Mouse (Mus musculus): ENCODE data around the gene Mia. TPM values are rescaled to one million over a fixed set of nuclear protein-coding genes. Genes with fewer than 3 reads are reported as not detected.
A peak's percentile ranks its signal among the peaks of the same experiment; 100 is the strongest.

Mia gene
- polyA plus RNA-seq, 1 experiment = not detected

GRCm38 (mm10) chr7:27218586-27218985, 37.6 kb upstream of the Mia start:
- Histone ChIP-seq H3K36me3 (replicated peaks; ENCODE audit: low read length) (peaks cover 57% of the 10 kb centered on the region), H3K4me1 (peaks cover 20% of the 10 kb centered on the region), H3K9me3 (no peaks in the 10 kb centered on the region), H3K27me3 (replicated peaks) (no peaks in the 10 kb centered on the region), H3K4me3 (replicated peaks) (no peak overlapping the region)
- TF ChIP-seq GATA1 (IDR thresholded peaks at IDR 0.05; ENCODE audit: borderline replicate concordance, low read length) (no peak), FLI1 (IDR thresholded peaks at IDR 0.05; ENCODE audit: low read length) (no peak)

- H3K27me3 ChIP-seq (replicated peaks) = no peaks in the 10 kb centered on the region
- no peak overlapping the region for H3K4me3 ChIP-seq (replicated peaks)
- H3K4me1 ChIP-seq = peaks cover 13% of the 10 kb centered on the region
- no peaks in the 10 kb centered on the region for H3K9me3 ChIP-seq
- H3K36me3 ChIP-seq (replicated peaks; ENCODE audit: low read length) = peaks cover 89% of the 10 kb centered on the region
- TF ChIP-seq GATA1 (IDR thresholded peaks at IDR 0.05; ENCODE audit: borderline replicate concordance, low read length) = no peak
- no peak for TF ChIP-seq FLI1 (IDR thresholded peaks at IDR 0.05; ENCODE audit: low read length)
These were observed 31.7 kb upstream of the Mia start for GRCm38 (mm10) chr7:27212626-27213025.

- no peaks in the 10 kb centered on the region for H3K27me3 ChIP-seq (replicated peaks)
- no peak for TF ChIP-seq GATA1 (IDR thresholded peaks at IDR 0.05; ENCODE audit: borderline replicate concordance, low read length)
- TF ChIP-seq FLI1 (IDR thresholded peaks at IDR 0.05; ENCODE audit: low read length) = no peak
- H3K9me3 ChIP-seq = no peaks in the 10 kb centered on the region
- no peak overlapping the region for H3K4me3 ChIP-seq (replicated peaks)
- H3K36me3 ChIP-seq (replicated peaks; ENCODE audit: low read length) = peaks cover 71% of the 10 kb centered on the region
- H3K4me1 ChIP-seq = peaks cover 14% of the 10 kb centered on the region
These were observed 22.9 kb upstream of the Mia start for GRCm38 (mm10) chr7:27203730-27204449.

GRCm38 (mm10) chr7:27198779-27199178, 17.8 kb upstream of the Mia start:
- Histone ChIP-seq H3K4me3 (replicated peaks) (no peak overlapping the region), H3K4me1 (peaks cover 47% of the 10 kb centered on the region), H3K27me3 (replicated peaks) (no peaks in the 10 kb centered on the region), H3K9me3 (no peaks in the 10 kb centered on the region), H3K36me3 (replicated peaks; ENCODE audit: low read length) (peaks cover 43% of the 10 kb centered on the region)
- TF ChIP-seq GATA1 (IDR thresholded peaks at IDR 0.05; ENCODE audit: borderline replicate concordance, low read length) (no peak), FLI1 (IDR thresholded peaks at IDR 0.05; ENCODE audit: low read length) (no peak)

GRCm38 (mm10) chr7:27198355-27198754, 17.4 kb upstream of the Mia start:
- no peaks in the 10 kb centered on the region for H3K27me3 ChIP-seq (replicated peaks)
- H3K36me3 ChIP-seq (replicated peaks; ENCODE audit: low read length) = peaks cover 43% of the 10 kb centered on the region
- H3K4me1 ChIP-seq = peaks cover 52% of the 10 kb centered on the region

GRCm38 (mm10) chr7:27197634-27198033, 16.7 kb upstream of the Mia start:
- H3K4me1 ChIP-seq = peaks cover 58% of the 10 kb centered on the region
- H3K36me3 ChIP-seq (replicated peaks; ENCODE audit: low read length) = peaks cover 43% of the 10 kb centered on the region
- H3K27me3 ChIP-seq (replicated peaks) = no peaks in the 10 kb centered on the region
- no peaks in the 10 kb centered on the region for H3K9me3 ChIP-seq
- TF ChIP-seq FLI1 (IDR thresholded peaks at IDR 0.05; ENCODE audit: low read length) (no peak), GATA1 (IDR thresholded peaks at IDR 0.05; ENCODE audit: borderline replicate concordance, low read length) (no peak)
- no peak overlapping the region for H3K4me3 ChIP-seq (replicated peaks)

More at GRCm38 (mm10) chr7:27198355-27198754, 17.4 kb upstream of the Mia start:
- H3K9me3 ChIP-seq = no peaks in the 10 kb centered on the region
- no peak for TF ChIP-seq FLI1 (IDR thresholded peaks at IDR 0.05; ENCODE audit: low read length)
- TF ChIP-seq GATA1 (IDR thresholded peaks at IDR 0.05; ENCODE audit: borderline replicate concordance, low read length) = no peak
- H3K4me3 ChIP-seq (replicated peaks) = no peak overlapping the region

GRCm38 (mm10) chr7:27197136-27197535, 16.2 kb upstream of the Mia start:
- H3K4me1 ChIP-seq = peaks cover 63% of the 10 kb centered on the region
- TF ChIP-seq FLI1 (IDR thresholded peaks at IDR 0.05; ENCODE audit: low read length) (no peak), GATA1 (IDR thresholded peaks at IDR 0.05; ENCODE audit: borderline replicate concordance, low read length) (no peak)
- no peaks in the 10 kb centered on the region for H3K9me3 ChIP-seq
- H3K4me3 ChIP-seq (replicated peaks) = peak overlapping the region; percentile 4
- peaks cover 43% of the 10 kb centered on the region for H3K36me3 ChIP-seq (replicated peaks; ENCODE audit: low read length)
- no peaks in the 10 kb centered on the region for H3K27me3 ChIP-seq (replicated peaks)

GRCm38 (mm10) chr7:27195681-27196611, 15.0 kb upstream of the Mia start, which contains the start of the genes BC024978 and Snrpa:
Gene BC024978, plus strand, starts transcription at chr7:27195781.
Gene Snrpa, minus strand, starts transcription at chr7:27196271.
- peaks cover 47% of the 10 kb centered on the region for H3K36me3 ChIP-seq (replicated peaks; ENCODE audit: low read length)
- no peaks in the 10 kb centered on the region for H3K27me3 ChIP-seq (replicated peaks)
- H3K4me3 ChIP-seq (replicated peaks) = peak within 1 kb of the TSS; percentile 95
- TF ChIP-seq FLI1 (IDR thresholded peaks at IDR 0.05; ENCODE audit: low read length) (peak; percentile 69; the same call in 1 of the 2 replicates), GATA1 (IDR thresholded peaks at IDR 0.05; ENCODE audit: borderline replicate concordance, low read length) (no peak)
- H3K4me1 ChIP-seq = peaks cover 63% of the 10 kb centered on the region
- H3K9me3 ChIP-seq = no peaks in the 10 kb centered on the region

- TF ChIP-seq GATA1 (IDR thresholded peaks at IDR 0.05; ENCODE audit: borderline replicate concordance, low read length) (no peak), FLI1 (IDR thresholded peaks at IDR 0.05; ENCODE audit: low read length) (no peak)
- H3K27me3 ChIP-seq (replicated peaks) = no peaks in the 10 kb centered on the region
- peaks cover 63% of the 10 kb centered on the region for H3K36me3 ChIP-seq (replicated peaks; ENCODE audit: low read length)
- no peak overlapping the region for H3K4me3 ChIP-seq (replicated peaks)
- peaks cover 63% of the 10 kb centered on the region for H3K4me1 ChIP-seq
- H3K9me3 ChIP-seq = no peaks in the 10 kb centered on the region
These were observed 12.8 kb upstream of the Mia start for GRCm38 (mm10) chr7:27193731-27194130.
